Mouse (Mus musculus) heart, embryonic 14.5 days (tissue): Measurements from ENCODE around the gene Rabgap1l. TPM values are rescaled to one million over a fixed set of nuclear protein-coding genes. Genes with fewer than 3 reads are reported as not detected.

Experiments used
- ATAC-seq: fragments of 200-750 bp; cut with Nextera tagmentation; 2 replicates; pipeline ENCODE4 v1.8.0; 2017; ENCODE audit warnings: low read depth, moderate TSS enrichment; ENCODE audit not compliant: insufficient number of reproducible peaks, insufficient read depth, low FRiP score
- H3K27ac ChIP-seq, 2 experiments: fragments of 200-500 bp in 1 of 2; fragments of 300-500 bp in 1 of 2; sonication (generic) in 1 of 2; replicated peaks in 1 of 2; 2 replicates each; pipeline ENCODE4 v1.5.1; 2012 to 2014; ENCODE audit warnings: low read depth in 2 of 2, low read length in 2 of 2, control low read depth in 1 of 2, mild to moderate bottlenecking in 1 of 2, mixed read lengths in 1 of 2; ENCODE audit not compliant: control insufficient read depth in 1 of 2, insufficient read depth in 1 of 2
- H3K27me3 ChIP-seq: fragments of 300-500 bp; sonication (generic); 2 replicates; pipeline ENCODE4 v1.6.1; 2014; ENCODE audit warnings: mild to moderate bottlenecking, low read length, control low read depth; ENCODE audit not compliant: control insufficient read depth, insufficient read depth
- H3K36me3 ChIP-seq: fragments of 300-500 bp; sonication (generic); 2 replicates; pipeline ENCODE4 v1.6.1; 2014; ENCODE audit warnings: mild to moderate bottlenecking, control low read depth, low read length, mixed read lengths; ENCODE audit not compliant: control insufficient read depth, insufficient read depth
- H3K4me1 ChIP-seq, 2 experiments: fragments of 200-500 bp in 1 of 2; fragments of 300-500 bp in 1 of 2; sonication (generic) in 1 of 2; 2 replicates each; pipeline ENCODE4 v1.6.1; 2012 to 2014; ENCODE audit warnings: low read length in 2 of 2, control low read depth in 1 of 2, mixed read lengths in 1 of 2; ENCODE audit not compliant: control insufficient read depth in 2 of 2, insufficient read depth in 2 of 2
- H3K4me2 ChIP-seq: fragments of 300-500 bp; sonication (generic); 2 replicates; pipeline ENCODE4 v1.6.1; 2014; ENCODE audit warnings: mild to moderate bottlenecking, low read length
- H3K4me3 ChIP-seq, 2 experiments: fragments of 200-500 bp in 1 of 2; fragments of 300-500 bp in 1 of 2; sonication (generic) in 1 of 2; 2 replicates each; pipeline ENCODE4 v1.5.1; 2012 to 2014; ENCODE audit warnings: low read length in 2 of 2, mild to moderate bottlenecking in 2 of 2, control low read depth in 1 of 2, low read depth in 1 of 2, moderate library complexity in 1 of 2; ENCODE audit not compliant: control insufficient read depth in 1 of 2, insufficient read depth in 1 of 2
- H3K9ac ChIP-seq: fragments of 300-500 bp; sonication (generic); 2 replicates; pipeline ENCODE4 v1.6.1; 2014; ENCODE audit warnings: mild to moderate bottlenecking, low read length
- H3K9me3 ChIP-seq: fragments of 300-500 bp; sonication (generic); 2 replicates; pipeline ENCODE4 v1.6.1; 2016; ENCODE audit warnings: low read length, control low read depth; ENCODE audit not compliant: control insufficient read depth
- WGBS: fragments of 180-500 bp; shearing (Covaris S2); extraction: QIAGEN DNeasy Blood & Tissue Kit; methylation state at CpG from one replicate; pipeline ENCODE4 v1.1.7; 2014; 5-methylcytosine and 5-hydroxymethylcytosine counted together
- polyA plus RNA-seq: library from polyadenylated mRNA; unstranded; fragments of >200 nt; fragmentation: Nextera tagmentation; extraction: Ambion mirVana; gene quantifications from 2 replicates; pipeline ENCODE4 v1.2.1, GENCODE M21; 2014

Gene Rabgap1l
- polyA plus RNA-seq, 1 experiment from 2014 or later: 95.6 TPM

- no peak overlapping the region for H3K4me3 ChIP-seq
- WGBS: 84% methylated on average over 3 of the region's 3 CpGs
- peaks cover 0 to 35% of the 10 kb centered on the region in 2 experiments; a peak in 3 of 4 replicates for H3K4me1 ChIP-seq
- H3K9me3 ChIP-seq: no peaks in the 10 kb centered on the region
- no peak overlapping the region for H3K4me2 ChIP-seq
- no peak for ATAC-seq
- H3K9ac ChIP-seq: no peak overlapping the region
- H3K36me3 ChIP-seq: no peaks in the 10 kb centered on the region
- H3K27me3 ChIP-seq: no peaks in the 10 kb centered on the region
- H3K27ac ChIP-seq: no peak overlapping the region
These were observed 6.4 kb downstream of the Rabgap1l start for GRCm38 (mm10) chr1:160786571-160786970.

GRCm38 (mm10) chr1:160785681-160786225 lies 7.3 kb downstream of the Rabgap1l start:
- Histone ChIP-seq H3K4me1 (peaks cover 0 to 29% of the 10 kb centered on the region in 2 experiments; a peak in 3 of 4 replicates), H3K27ac (no peak overlapping the region), H3K27me3 (no peaks in the 10 kb centered on the region), H3K9ac (no peak overlapping the region), H3K36me3 (no peaks in the 10 kb centered on the region), H3K9me3 (no peaks in the 10 kb centered on the region), H3K4me3 (no peak overlapping the region), H3K4me2 (no peak overlapping the region)
- ATAC-seq: no peak
- WGBS: 86% methylated on average over 4 of the region's 4 CpGs

GRCm38 (mm10) chr1:160784122-160784521 lies 8.9 kb downstream of the Rabgap1l start:
- H3K27me3 ChIP-seq: no peaks in the 10 kb centered on the region
- H3K9me3 ChIP-seq: no peaks in the 10 kb centered on the region
- H3K27ac ChIP-seq: no peak overlapping the region
- peaks cover 0 to 26% of the 10 kb centered on the region in 2 experiments; a peak in 3 of 4 replicates for H3K4me1 ChIP-seq
- no peak overlapping the region for H3K4me2 ChIP-seq
- no peak overlapping the region for H3K4me3 ChIP-seq
- H3K9ac ChIP-seq: no peak overlapping the region
- WGBS: 86% methylated on average over 1 of the region's 1 CpGs
- H3K36me3 ChIP-seq: no peaks in the 10 kb centered on the region
- no peak for ATAC-seq

GRCm38 (mm10) chr1:160774166-160774565 lies 18.8 kb downstream of the Rabgap1l start:
- no peak for ATAC-seq
- Histone ChIP-seq H3K27me3 (no peaks in the 10 kb centered on the region), H3K4me1 (no peaks in the 10 kb centered on the region), H3K36me3 (no peaks in the 10 kb centered on the region), H3K4me3 (no peak overlapping the region), H3K4me2 (no peak overlapping the region), H3K27ac (no peak overlapping the region), H3K9me3 (no peaks in the 10 kb centered on the region), H3K9ac (no peak overlapping the region)
- 76% methylated on average over 1 of the region's 1 CpGs for WGBS

- ATAC-seq: no peak
- no peaks in the 10 kb centered on the region for H3K27me3 ChIP-seq
- H3K9me3 ChIP-seq: no peaks in the 10 kb centered on the region
- no peak overlapping the region for H3K9ac ChIP-seq
- H3K4me3 ChIP-seq: no peak overlapping the region
- H3K27ac ChIP-seq: no peak overlapping the region
- no peaks in the 10 kb centered on the region for H3K36me3 ChIP-seq
- H3K4me1 ChIP-seq: peaks cover 0 to 5% of the 10 kb centered on the region in 2 experiments; a peak in 1 of 4 replicates
- WGBS: 61% methylated on average over 2 of the region's 2 CpGs
- H3K4me2 ChIP-seq: no peak overlapping the region
These were observed 27.4 kb downstream of the Rabgap1l start for GRCm38 (mm10) chr1:160765565-160765964.

- WGBS: 25% methylated on average over 3 of the region's 3 CpGs
- Histone ChIP-seq H3K4me2 (no peak overlapping the region), H3K27me3 (no peaks in the 10 kb centered on the region), H3K9ac (no peak overlapping the region), H3K4me3 (no peak overlapping the region), H3K27ac (no peak overlapping the region), H3K9me3 (no peaks in the 10 kb centered on the region), H3K4me1 (no peaks in the 10 kb centered on the region; a peak in 1 of 4 replicates), H3K36me3 (no peaks in the 10 kb centered on the region)
- ATAC-seq: no peak
These were observed 34.8 kb downstream of the Rabgap1l start for GRCm38 (mm10) chr1:160758243-160758642.

- Histone ChIP-seq H3K4me1 (peaks cover 5 to 7% of the 10 kb centered on the region in 2 experiments), H3K36me3 (no peaks in the 10 kb centered on the region), H3K27ac (no peak overlapping the region), H3K4me2 (no peak overlapping the region), H3K9me3 (no peaks in the 10 kb centered on the region), H3K4me3 (no peak overlapping the region), H3K9ac (no peak overlapping the region), H3K27me3 (no peaks in the 10 kb centered on the region)
- ATAC-seq: no peak
These were observed 37.7 kb downstream of the Rabgap1l start for GRCm38 (mm10) chr1:160755359-160755758.

GRCm38 (mm10) chr1:160750629-160751028 lies 42.4 kb downstream of the Rabgap1l start:
- Histone ChIP-seq H3K4me3 (no peak overlapping the region), H3K4me1 (peaks cover 5 to 16% of the 10 kb centered on the region in 2 experiments), H3K9me3 (no peaks in the 10 kb centered on the region), H3K27me3 (no peaks in the 10 kb centered on the region), H3K4me2 (no peak overlapping the region), H3K27ac (0 out of 4 replicates have a peak overlapping the region, but pooled peaks of 1 of the 2 experiments have one; percentile 28), H3K36me3 (no peaks in the 10 kb centered on the region), H3K9ac (no peak overlapping the region)
- WGBS: 59% methylated on average over 2 of the region's 2 CpGs
- no peak; the same call in 1 of the 2 replicates for ATAC-seq
